Mouse (Mus musculus) spleen, adult 2 months (tissue): ENCODE results near the gene Adora1. TPM values are rescaled to one million over a fixed set of nuclear protein-coding genes. Genes with fewer than 3 reads are reported as not detected.

Experiments
- DNase-seq, 2 experiments: peaks; one replicate each; pipeline versions ENCODE4 v3.0.0 to v3.0.0-alpha.2; 2012 to 2021; ENCODE audit warnings: low spot score in 2 of 2, low read depth in 1 of 2
- H3K27ac ChIP-seq: fragments of 200-500 bp; 2 replicates; pipeline ENCODE4 v1.5.1; 2012; ENCODE audit warnings: low read length, inconsistent platforms; ENCODE audit not compliant: insufficient read depth
- H3K27me3 ChIP-seq: fragments of 200-500 bp; 2 replicates; pipeline ENCODE4 v1.6.1; 2012; ENCODE audit warnings: mild to moderate bottlenecking, moderate library complexity, low read length, inconsistent platforms; ENCODE audit not compliant: control insufficient read depth, insufficient read depth
- H3K36me3 ChIP-seq: fragments of 200-500 bp; 2 replicates; pipeline ENCODE4 v1.6.1; 2012; ENCODE audit warnings: mild to moderate bottlenecking, low read length, inconsistent platforms; ENCODE audit not compliant: control insufficient read depth, insufficient read depth
- H3K4me1 ChIP-seq: fragments of 200-500 bp; 2 replicates; pipeline ENCODE4 v1.6.1; 2011; ENCODE audit warnings: inconsistent platforms; ENCODE audit not compliant: control insufficient read depth, insufficient read depth, insufficient read length
- H3K4me3 ChIP-seq: fragments of 200-500 bp; 2 replicates; pipeline ENCODE4 v1.5.1; 2011; ENCODE audit warnings: mild to moderate bottlenecking, inconsistent platforms; ENCODE audit not compliant: insufficient read depth, insufficient read length; ENCODE audit errors: extremely low read depth
- CTCF ChIP-seq: fragments of 200-500 bp; IDR thresholded peaks from 2 replicates; pipeline ENCODE4 v1.5.1; 2011; ENCODE audit warnings: mild to moderate bottlenecking, inconsistent platforms; ENCODE audit not compliant: insufficient read depth, insufficient read length, insufficient replicate concordance; ENCODE audit errors: extremely low read depth
- POLR2A ChIP-seq: fragments of 200-500 bp; IDR thresholded peaks from 2 replicates; pipeline ENCODE4 v1.6.1; 2011; ENCODE audit warnings: low read depth, low read length, inconsistent platforms
- WGBS: fragments of 180-500 bp; shearing (Covaris S2); methylation state at CpG from one replicate; pipeline ENCODE4 v1.1.7; 2018; 5-methylcytosine and 5-hydroxymethylcytosine counted together
- polyA plus RNA-seq: library from polyadenylated mRNA; depleted of rRNA; stranded (reverse); fragments of >200 nt; gene quantifications from 2 replicates; pipeline ENCODE4 v1.2.3, GENCODE M21; 2012

The Adora1 gene
- polyA plus RNA-seq, 1 experiment, result 0.28 TPM

DNA sequence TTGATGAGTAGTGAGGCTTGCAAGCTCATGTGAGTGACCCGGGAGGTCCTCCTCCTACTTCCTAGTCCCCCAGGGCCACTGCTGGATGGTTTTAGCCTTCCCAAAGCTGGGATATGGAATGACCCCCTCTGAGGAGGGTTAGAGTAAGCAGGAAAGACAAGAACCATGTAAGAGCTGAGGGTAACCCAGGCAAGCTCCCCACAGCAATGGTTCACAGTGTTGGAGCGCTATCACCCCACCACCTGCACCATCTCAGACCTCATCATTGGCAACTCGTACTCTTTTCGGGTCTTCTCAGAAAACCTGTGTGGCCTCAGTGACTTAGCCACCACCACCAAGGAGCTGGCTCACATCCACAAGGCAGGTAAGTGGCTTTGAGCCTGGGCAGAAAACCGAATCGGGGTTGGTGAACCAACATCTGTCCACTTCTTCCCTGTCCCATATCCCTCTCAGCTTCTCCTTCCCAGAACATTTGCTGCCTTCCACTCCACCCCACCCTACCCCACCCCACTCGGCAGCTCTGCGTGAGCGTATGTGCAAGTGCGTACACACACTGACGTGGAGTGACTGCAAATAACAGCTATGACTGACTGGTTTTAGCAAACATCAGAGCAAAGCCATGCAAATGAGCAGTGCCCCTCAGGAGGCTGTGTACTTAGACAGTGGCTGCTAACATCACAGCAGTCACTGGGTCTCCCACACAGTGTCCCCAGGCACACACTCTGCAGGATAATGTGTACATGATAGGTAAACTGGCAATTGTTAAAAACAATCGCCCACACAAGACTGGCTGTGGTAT lies 36.8 kb downstream of the Adora1 start:
- H3K27ac ChIP-seq, result no peak overlapping the region
- H3K36me3 ChIP-seq, result no peaks in the 10 kb centered on the region
- no peak overlapping the region for H3K4me3 ChIP-seq
- no peaks in the 10 kb centered on the region for H3K27me3 ChIP-seq
- peaks cover 8% of the 10 kb centered on the region; the same call in 1 of the 2 replicates for H3K4me1 ChIP-seq
- no peak for TF ChIP-seq CTCF
- no peak for TF ChIP-seq POLR2A
- WGBS, result 89% methylated on average over 12 of the region's 12 CpGs
- DNase-seq, result no peak

DNA sequence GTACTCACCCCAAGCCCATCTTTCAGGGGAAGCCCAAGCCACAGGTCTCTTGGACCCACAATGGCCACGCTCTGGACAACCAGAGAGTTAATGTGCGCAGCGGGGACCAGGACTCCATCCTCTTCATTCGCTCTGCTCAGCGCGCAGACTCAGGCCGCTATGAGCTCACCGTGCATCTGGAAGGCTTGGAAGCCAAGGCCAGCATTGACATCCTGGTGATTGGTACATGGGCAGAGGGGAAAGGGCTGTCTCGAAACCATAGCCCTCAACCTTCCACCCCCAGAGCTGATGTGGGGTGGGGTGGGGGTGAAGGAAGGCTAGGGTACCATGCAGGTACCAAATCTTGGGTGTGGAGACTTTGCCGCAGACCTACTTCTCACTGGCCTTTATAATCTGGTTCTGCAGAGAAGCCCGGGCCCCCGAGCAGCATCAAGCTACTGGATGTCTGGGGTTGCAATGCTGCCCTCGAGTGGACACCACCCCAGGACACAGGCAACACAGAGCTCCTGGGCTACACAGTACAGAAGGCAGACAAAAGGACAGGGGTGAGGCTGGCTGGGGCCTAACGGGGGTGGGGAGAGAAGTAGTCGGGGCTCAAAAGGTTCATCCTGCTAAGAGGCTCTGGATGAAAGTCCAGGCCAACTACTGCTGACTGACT lies 37.8 kb downstream of the Adora1 start:
- no peaks in the 10 kb centered on the region for H3K36me3 ChIP-seq
- H3K4me1 ChIP-seq, result peaks cover 8% of the 10 kb centered on the region; the same call in 1 of the 2 replicates
- no peak overlapping the region for H3K27ac ChIP-seq
- no peak overlapping the region for H3K4me3 ChIP-seq
- 88% methylated on average over 15 of the region's 15 CpGs for WGBS
- H3K27me3 ChIP-seq, result no peaks in the 10 kb centered on the region
- no peak for TF ChIP-seq POLR2A
- TF ChIP-seq CTCF, result no peak
- DNase-seq, result no peak

DNA sequence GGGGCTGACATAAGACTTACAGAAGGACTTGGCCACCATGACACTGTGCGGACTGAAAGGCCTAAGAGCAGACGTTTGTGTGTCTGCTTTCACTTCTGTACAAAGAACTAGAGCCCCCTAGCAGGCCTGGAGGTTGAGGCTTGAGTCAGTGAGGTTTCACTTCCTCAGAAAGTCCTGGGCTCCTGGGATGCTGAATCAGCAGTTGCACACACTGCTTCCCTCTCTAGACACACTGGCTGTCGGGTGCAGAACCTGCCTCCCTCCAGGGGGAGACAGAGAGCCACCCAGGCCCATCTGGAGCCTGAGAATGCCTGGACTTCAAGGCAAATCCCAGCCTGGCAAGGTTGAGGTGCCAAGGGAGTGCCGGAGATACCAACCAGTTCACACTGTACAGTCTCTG lies 38.8 kb downstream of the Adora1 start:
- H3K27me3 ChIP-seq, result no peaks in the 10 kb centered on the region
- no peaks in the 10 kb centered on the region for H3K36me3 ChIP-seq
- peaks cover 8% of the 10 kb centered on the region; the same call in 1 of the 2 replicates for H3K4me1 ChIP-seq
- peak; percentile 78 to 80 for DNase-seq
- H3K27ac ChIP-seq, result peak overlapping the region; percentile 49
- H3K4me3 ChIP-seq, result peak overlapping the region; percentile 10; the same call in 1 of the 2 replicates
- peak; percentile 69; the same call in 1 of the 2 replicates for TF ChIP-seq CTCF
- TF ChIP-seq POLR2A, result no peak
- WGBS, result 28% methylated on average over 4 of the region's 4 CpGs

DNA sequence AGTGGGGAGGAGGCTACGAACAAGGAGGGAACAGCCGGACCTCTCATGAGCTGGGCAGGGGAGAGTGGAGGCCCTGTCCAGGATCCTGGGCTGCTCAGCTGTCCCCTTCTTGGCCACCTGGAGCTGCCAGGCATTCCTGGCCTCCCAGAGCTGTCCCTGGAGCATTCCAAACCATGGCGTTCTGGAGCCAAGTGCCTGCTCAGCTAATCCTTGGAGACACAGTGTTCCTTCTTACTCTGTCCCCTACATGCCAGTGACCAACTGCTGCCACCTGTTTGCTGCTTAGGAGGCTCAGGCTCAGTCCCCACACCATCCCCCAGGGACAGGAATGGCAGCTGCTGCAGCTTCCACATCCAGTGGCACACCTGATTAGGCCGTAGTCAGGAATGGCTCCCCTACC lies 39.3 kb downstream of the Adora1 start:
- Histone ChIP-seq H3K4me3 (peak overlapping the region; percentile 10; the same call in 1 of the 2 replicates), H3K27me3 (no peaks in the 10 kb centered on the region)

DNA sequence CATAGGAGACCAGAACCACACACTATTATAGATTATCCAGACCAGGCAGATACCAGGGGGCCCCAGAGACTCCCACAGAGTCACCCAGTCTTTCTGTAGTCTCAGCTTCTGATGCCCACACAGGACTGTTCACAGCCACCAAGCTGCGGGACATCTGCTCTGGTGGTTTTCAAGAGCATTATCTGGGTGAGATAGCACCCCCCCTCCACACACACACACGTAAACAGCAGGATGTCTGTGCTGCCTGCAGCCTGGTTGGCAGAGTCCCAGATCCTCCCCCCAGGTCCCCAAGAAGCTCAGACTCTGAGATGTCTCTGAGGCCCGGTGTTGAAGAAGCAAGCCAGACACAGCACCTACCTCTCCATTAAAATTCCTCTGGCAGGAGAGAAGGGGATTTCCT lies 39.7 kb downstream of the Adora1 start:
- Histone ChIP-seq H3K4me1 (peaks cover 8% of the 10 kb centered on the region; the same call in 1 of the 2 replicates), H3K27me3 (no peaks in the 10 kb centered on the region), H3K36me3 (no peaks in the 10 kb centered on the region), H3K27ac (no peak overlapping the region), H3K4me3 (no peak overlapping the region)
- WGBS, result 15% methylated on average over 3 of the region's 3 CpGs
- no peak for DNase-seq
- TF ChIP-seq POLR2A, result no peak
- TF ChIP-seq CTCF, result no peak

More for the DNA sequence above, 39.3 kb downstream of the Adora1 start:
- Histone ChIP-seq H3K36me3 (no peaks in the 10 kb centered on the region), H3K4me1 (peaks cover 8% of the 10 kb centered on the region; the same call in 1 of the 2 replicates), H3K27ac (peak overlapping the region; percentile 49)
- 24% methylated on average over 4 of the region's 4 CpGs for WGBS
- TF ChIP-seq POLR2A (no peak), CTCF (no peak)
- DNase-seq, result no peak

DNA sequence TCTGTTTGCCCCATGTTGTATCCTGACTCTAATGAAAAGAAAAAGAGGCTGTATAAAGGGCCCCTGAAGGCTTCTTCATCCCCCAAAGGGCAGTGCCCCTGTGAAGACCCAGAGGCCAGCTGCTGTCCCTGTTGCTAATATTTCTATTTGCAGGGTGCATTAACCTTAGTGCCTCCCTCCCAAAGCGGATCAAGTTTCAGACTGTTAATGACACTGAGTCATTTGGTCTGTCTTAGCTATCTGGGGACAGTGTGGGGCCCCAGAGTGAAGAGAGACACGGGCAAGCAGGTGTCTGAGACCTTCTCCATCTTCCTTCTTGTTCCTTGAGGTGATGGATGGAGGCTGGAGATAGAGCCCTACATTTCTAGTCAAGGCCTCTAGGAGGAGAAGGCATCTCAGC lies 40.1 kb downstream of the Adora1 start:
- 43% methylated on average over 2 of the region's 2 CpGs for WGBS

More for the DNA sequence above, 40.1 kb downstream of the Adora1 start:
- H3K4me1 ChIP-seq, result peaks cover 8% of the 10 kb centered on the region; the same call in 1 of the 2 replicates
- H3K27ac ChIP-seq, result no peak overlapping the region
- no peaks in the 10 kb centered on the region for H3K36me3 ChIP-seq
- TF ChIP-seq POLR2A (no peak), CTCF (no peak)
- no peak for DNase-seq
- no peak overlapping the region for H3K4me3 ChIP-seq
- no peaks in the 10 kb centered on the region for H3K27me3 ChIP-seq
